Mouse (Mus musculus): ENCODE results near the gene St3gal3. TPM values are rescaled to one million over a fixed set of nuclear protein-coding genes. Genes with fewer than 3 reads are reported as not detected.

St3gal3 gene
- polyA plus RNA-seq, 1 experiment from 2014 or later, result 4.5 TPM

GRCm38 (mm10) chr4:118123030-118123704 is 11.5 kb downstream of the St3gal3 start:
- DNase-seq (ENCODE audit: low spot score), result no peak
- 74% methylated on average over 14 of the region's 14 CpGs for WGBS
- H3K27me3 ChIP-seq (replicated peaks; ENCODE audit: control insufficient read depth, insufficient read depth, low read length), result no peaks in the 10 kb centered on the region

DNA sequence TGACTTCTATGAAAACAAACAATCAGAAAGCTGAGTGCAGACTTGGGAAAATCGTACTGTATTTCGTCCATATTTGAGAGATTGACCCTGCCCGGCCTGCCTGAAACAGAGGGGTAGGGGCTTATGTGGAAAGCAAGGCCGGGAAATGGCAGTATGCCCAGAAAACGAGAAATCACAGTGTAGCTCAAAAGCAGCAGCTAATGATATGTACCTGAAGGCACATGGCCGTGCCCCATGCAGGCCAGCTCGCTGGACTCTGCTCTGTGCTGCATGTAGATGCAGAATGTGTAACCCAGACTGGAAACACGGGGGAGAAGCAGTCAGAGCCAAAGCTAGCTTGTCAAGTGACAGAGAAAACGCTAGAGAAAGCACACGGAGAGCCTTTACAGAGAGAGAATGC is 12.6 kb downstream of the St3gal3 start:
- ATAC-seq (replicated peaks; ENCODE audit: low FRiP score), result no peak

More at GRCm38 (mm10) chr4:118123030-118123704, 11.5 kb downstream of the St3gal3 start:
- Histone ChIP-seq H3K4me1 (replicated peaks; ENCODE audit: control insufficient read depth, insufficient read depth, low read length) (peaks cover 12% of the 10 kb centered on the region), H3K4me3 (ENCODE audit: low read depth, low read length) (no peak overlapping the region), H3K36me3 (ENCODE audit: control insufficient read depth, insufficient read depth, low read length) (no peaks in the 10 kb centered on the region), H3K9ac (ENCODE audit: low read depth, low read length) (no peak overlapping the region), H3K9me3 (ENCODE audit: control insufficient read depth, low read length) (no peaks in the 10 kb centered on the region), H3K27ac (ENCODE audit: low read depth, low read length) (no peak overlapping the region; the same call in 1 of the 2 replicates), H3K4me2 (no peak overlapping the region; the same call in 1 of the 2 replicates)
- peak; percentile 10; the same call in 1 of the 2 replicates for ATAC-seq (replicated peaks; ENCODE audit: low FRiP score)

DNA sequence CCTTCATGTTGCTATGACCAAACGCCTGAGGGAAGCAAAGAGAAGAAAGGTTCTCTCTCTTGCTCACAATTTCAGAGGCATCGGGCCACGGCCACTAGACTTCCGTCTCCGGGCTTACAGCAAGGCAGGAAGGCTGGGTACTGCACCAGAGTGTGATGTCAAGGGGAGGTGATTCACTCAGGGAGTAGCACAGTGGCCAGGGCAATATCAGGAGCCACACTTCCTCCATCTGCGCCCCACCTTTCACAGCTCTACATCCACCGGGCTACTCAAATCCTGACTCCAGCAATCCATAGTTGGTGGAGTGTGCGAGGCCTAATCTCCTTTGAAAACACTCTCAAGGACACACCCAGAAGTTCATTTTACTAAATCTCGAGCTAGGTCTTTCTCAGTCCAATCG is 17.1 kb downstream of the St3gal3 start:
- H3K27ac ChIP-seq (ENCODE audit: low read depth, low read length), result no peak overlapping the region
- H3K4me1 ChIP-seq (replicated peaks; ENCODE audit: control insufficient read depth, insufficient read depth, low read length), result peaks cover 2% of the 10 kb centered on the region; the same call in 1 of the 2 replicates
- 86% methylated on average over 10 of the region's 10 CpGs for WGBS
- no peak overlapping the region for H3K4me3 ChIP-seq (ENCODE audit: low read depth, low read length)
- no peaks in the 10 kb centered on the region for H3K27me3 ChIP-seq (replicated peaks; ENCODE audit: control insufficient read depth, insufficient read depth, low read length)
- H3K9ac ChIP-seq (ENCODE audit: low read depth, low read length), result no peak overlapping the region
- DNase-seq (ENCODE audit: low spot score) (no peak), ATAC-seq (replicated peaks; ENCODE audit: low FRiP score) (no peak)
- H3K9me3 ChIP-seq (ENCODE audit: control insufficient read depth, low read length), result no peaks in the 10 kb centered on the region
- H3K4me2 ChIP-seq, result no peak overlapping the region
- H3K36me3 ChIP-seq (ENCODE audit: control insufficient read depth, insufficient read depth, low read length), result no peaks in the 10 kb centered on the region

More for the DNA sequence above, 12.6 kb downstream of the St3gal3 start:
- H3K4me3 ChIP-seq (ENCODE audit: low read depth, low read length), result no peak overlapping the region
- H3K27me3 ChIP-seq (replicated peaks; ENCODE audit: control insufficient read depth, insufficient read depth, low read length), result no peaks in the 10 kb centered on the region
- H3K9ac ChIP-seq (ENCODE audit: low read depth, low read length), result no peak overlapping the region
- H3K36me3 ChIP-seq (ENCODE audit: control insufficient read depth, insufficient read depth, low read length), result no peaks in the 10 kb centered on the region
- H3K9me3 ChIP-seq (ENCODE audit: control insufficient read depth, low read length), result no peaks in the 10 kb centered on the region
- no peak for DNase-seq (ENCODE audit: low spot score)
- H3K27ac ChIP-seq (ENCODE audit: low read depth, low read length), result no peak overlapping the region
- peaks cover 12% of the 10 kb centered on the region for H3K4me1 ChIP-seq (replicated peaks; ENCODE audit: control insufficient read depth, insufficient read depth, low read length)
- 85% methylated on average over 10 of the region's 10 CpGs for WGBS
- H3K4me2 ChIP-seq, result no peak overlapping the region

DNA sequence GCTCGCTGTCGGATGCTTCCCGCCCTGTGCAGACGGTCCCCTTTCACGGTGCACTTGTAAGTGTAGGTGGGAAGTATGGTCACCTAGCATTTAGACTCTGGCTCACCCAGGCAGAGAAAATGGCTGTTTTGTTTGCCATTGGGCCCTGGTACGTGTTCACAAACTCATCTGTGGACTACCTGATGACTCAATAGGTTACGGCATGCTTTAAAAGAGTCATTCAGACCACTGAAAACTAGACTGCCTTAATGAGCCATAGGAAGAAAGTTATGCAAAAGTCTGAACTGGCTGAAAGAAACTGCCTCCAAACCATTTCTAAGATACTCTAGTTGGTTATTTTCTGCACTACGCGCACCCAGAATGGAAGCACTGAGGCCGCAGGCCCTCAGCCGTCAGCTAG is 18.6 kb downstream of the St3gal3 start:
- no peak for ATAC-seq (replicated peaks; ENCODE audit: low FRiP score)
- Histone ChIP-seq H3K4me1 (replicated peaks; ENCODE audit: control insufficient read depth, insufficient read depth, low read length) (peaks cover 2% of the 10 kb centered on the region; the same call in 1 of the 2 replicates), H3K4me2 (no peak overlapping the region), H3K27me3 (replicated peaks; ENCODE audit: control insufficient read depth, insufficient read depth, low read length) (no peaks in the 10 kb centered on the region), H3K27ac (ENCODE audit: low read depth, low read length) (no peak overlapping the region), H3K9ac (ENCODE audit: low read depth, low read length) (no peak overlapping the region), H3K9me3 (ENCODE audit: control insufficient read depth, low read length) (no peaks in the 10 kb centered on the region), H3K36me3 (ENCODE audit: control insufficient read depth, insufficient read depth, low read length) (no peaks in the 10 kb centered on the region), H3K4me3 (ENCODE audit: low read depth, low read length) (no peak overlapping the region)
- WGBS, result 93% methylated on average over 11 of the region's 11 CpGs
- DNase-seq (ENCODE audit: low spot score), result no peak

DNA sequence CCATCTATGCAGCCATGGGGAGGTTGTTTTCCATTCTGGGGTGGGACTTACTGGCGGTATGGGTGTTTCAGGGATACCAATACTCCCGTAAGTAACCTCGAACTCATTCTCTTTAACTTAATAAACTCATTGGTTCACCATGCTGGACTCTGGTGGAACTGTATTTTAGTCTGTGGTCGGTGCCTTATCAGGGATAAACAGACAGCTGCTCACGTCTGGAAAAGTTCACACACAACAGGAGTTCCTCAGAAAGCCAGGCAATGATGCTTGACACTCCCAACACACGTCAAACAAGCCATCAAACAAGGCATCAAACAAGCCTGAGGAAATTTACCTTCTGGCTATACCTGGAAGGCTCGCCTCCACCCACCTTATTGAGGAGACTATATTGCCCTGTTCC is 19.6 kb downstream of the St3gal3 start:
- H3K27ac ChIP-seq (ENCODE audit: low read depth, low read length), result no peak overlapping the region
- no peak for ATAC-seq (replicated peaks; ENCODE audit: low FRiP score)
- WGBS, result 61% methylated on average over 7 of the region's 7 CpGs

DNA sequence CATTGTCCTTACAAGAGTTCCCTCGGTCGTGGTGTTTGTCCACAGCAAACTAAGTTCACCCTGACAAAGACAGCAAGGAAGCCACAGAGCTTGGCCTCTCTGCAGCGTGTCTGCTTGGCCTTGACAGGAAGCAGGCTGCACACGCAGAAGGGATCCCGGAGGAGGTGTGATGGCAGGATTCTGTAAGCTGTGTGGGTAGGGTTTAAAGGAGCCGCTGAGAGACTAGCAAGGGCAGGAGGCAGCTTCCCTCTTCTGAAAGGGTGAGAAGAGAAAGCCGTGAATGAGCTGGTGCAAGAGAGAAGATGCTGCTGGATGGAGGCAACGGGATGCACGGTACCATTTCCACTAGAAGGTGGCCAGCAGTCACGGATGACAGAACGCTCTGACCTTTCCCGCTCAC is 22.1 kb downstream of the St3gal3 start:
- 73% methylated on average over 12 of the region's 12 CpGs for WGBS
- ATAC-seq (replicated peaks; ENCODE audit: low FRiP score) (no peak), DNase-seq (ENCODE audit: low spot score) (no peak)
- peaks cover 18% of the 10 kb centered on the region for H3K4me1 ChIP-seq (replicated peaks; ENCODE audit: control insufficient read depth, insufficient read depth, low read length)
- H3K4me3 ChIP-seq (ENCODE audit: low read depth, low read length), result no peak overlapping the region
- no peaks in the 10 kb centered on the region for H3K27me3 ChIP-seq (replicated peaks; ENCODE audit: control insufficient read depth, insufficient read depth, low read length)
- no peak overlapping the region for H3K27ac ChIP-seq (ENCODE audit: low read depth, low read length)
- no peak overlapping the region for H3K4me2 ChIP-seq
- no peak overlapping the region for H3K9ac ChIP-seq (ENCODE audit: low read depth, low read length)
- H3K9me3 ChIP-seq (ENCODE audit: control insufficient read depth, low read length), result no peaks in the 10 kb centered on the region; the same call in 1 of the 2 replicates
- no peaks in the 10 kb centered on the region for H3K36me3 ChIP-seq (ENCODE audit: control insufficient read depth, insufficient read depth, low read length)

More for the DNA sequence above, 19.6 kb downstream of the St3gal3 start:
- no peak overlapping the region for H3K9ac ChIP-seq (ENCODE audit: low read depth, low read length)
- peaks cover 2% of the 10 kb centered on the region; the same call in 1 of the 2 replicates for H3K4me1 ChIP-seq (replicated peaks; ENCODE audit: control insufficient read depth, insufficient read depth, low read length)
- H3K4me2 ChIP-seq, result no peak overlapping the region
- H3K27me3 ChIP-seq (replicated peaks; ENCODE audit: control insufficient read depth, insufficient read depth, low read length), result no peaks in the 10 kb centered on the region
- no peak overlapping the region for H3K4me3 ChIP-seq (ENCODE audit: low read depth, low read length)
- no peaks in the 10 kb centered on the region for H3K9me3 ChIP-seq (ENCODE audit: control insufficient read depth, low read length)
- no peak for DNase-seq (ENCODE audit: low spot score)
- H3K36me3 ChIP-seq (ENCODE audit: control insufficient read depth, insufficient read depth, low read length), result no peaks in the 10 kb centered on the region

GRCm38 (mm10) chr4:118109649-118110048 is 25.1 kb downstream of the St3gal3 start:
- WGBS, result 57% methylated on average over 13 of the region's 13 CpGs
- Histone ChIP-seq H3K27ac (ENCODE audit: low read depth, low read length) (peak overlapping the region; percentile 34; the same call in 1 of the 2 replicates), H3K9ac (ENCODE audit: low read depth, low read length) (no peak overlapping the region), H3K4me2 (peak overlapping the region; percentile 35; the same call in 1 of the 2 replicates), H3K4me3 (ENCODE audit: low read depth, low read length) (no peak overlapping the region), H3K4me1 (replicated peaks; ENCODE audit: control insufficient read depth, insufficient read depth, low read length) (peaks cover 16% of the 10 kb centered on the region), H3K36me3 (ENCODE audit: control insufficient read depth, insufficient read depth, low read length) (no peaks in the 10 kb centered on the region), H3K27me3 (replicated peaks; ENCODE audit: control insufficient read depth, insufficient read depth, low read length) (no peaks in the 10 kb centered on the region), H3K9me3 (ENCODE audit: control insufficient read depth, low read length) (no peaks in the 10 kb centered on the region; the same call in 1 of the 2 replicates)
- ATAC-seq (replicated peaks; ENCODE audit: low FRiP score) (peak; percentile 81), DNase-seq (ENCODE audit: low spot score) (no peak)

DNA sequence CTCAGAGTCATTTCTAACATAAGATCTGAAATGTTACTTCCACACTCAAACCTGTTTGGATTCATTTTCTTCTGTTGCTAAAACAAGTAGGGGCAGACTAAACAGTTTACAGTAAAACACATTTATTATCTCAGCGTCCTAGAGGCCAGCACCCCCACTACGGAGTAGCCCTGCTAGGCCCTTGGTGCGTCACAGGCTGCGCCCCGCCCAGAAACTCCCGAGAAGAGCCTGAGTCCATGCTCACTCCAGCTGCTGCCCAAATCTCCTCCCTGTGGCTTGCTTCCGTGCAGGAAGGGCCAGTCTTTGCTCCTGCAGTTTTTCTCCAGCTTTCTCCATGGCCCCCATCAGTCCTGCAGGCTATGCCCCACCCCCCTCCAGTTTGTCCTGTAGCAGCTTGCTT is 25.9 kb downstream of the St3gal3 start:
- Histone ChIP-seq H3K4me1 (replicated peaks; ENCODE audit: control insufficient read depth, insufficient read depth, low read length) (peaks cover 16% of the 10 kb centered on the region), H3K4me2 (peak overlapping the region; percentile 8; the same call in 1 of the 2 replicates), H3K9me3 (ENCODE audit: control insufficient read depth, low read length) (no peaks in the 10 kb centered on the region; the same call in 1 of the 2 replicates), H3K9ac (ENCODE audit: low read depth, low read length) (no peak overlapping the region), H3K27me3 (replicated peaks; ENCODE audit: control insufficient read depth, insufficient read depth, low read length) (no peaks in the 10 kb centered on the region), H3K27ac (ENCODE audit: low read depth, low read length) (peak overlapping the region; percentile 20; the same call in 1 of the 2 replicates), H3K4me3 (ENCODE audit: low read depth, low read length) (no peak overlapping the region), H3K36me3 (ENCODE audit: control insufficient read depth, insufficient read depth, low read length) (no peaks in the 10 kb centered on the region)
- DNase-seq (ENCODE audit: low spot score) (no peak), ATAC-seq (replicated peaks; ENCODE audit: low FRiP score) (peak; percentile 49; the same call in 1 of the 2 replicates)
- WGBS, result 55% methylated on average over 7 of the region's 7 CpGs
